Mouse (Mus musculus) retina, postnatal 7 days (tissue): Measurements from ENCODE around the gene Cyp2t4.

Source experiments
- DNase-seq: peaks from one replicate; pipeline ENCODE4 v3.0.0-alpha.2; 2012; ENCODE audit warnings: low read depth, low spot score

Cyp2t4 gene

GRCm38 (mm10) chr7:27160921-27161320, 7.4 kb downstream of the Cyp2t4 start:
- DNase-seq = no peak

GRCm38 (mm10) chr7:27161744-27162143, 8.2 kb downstream of the Cyp2t4 start:
- DNase-seq = no peak

- no peak for DNase-seq
Observed at GRCm38 (mm10) chr7:27162780-27163449, 9.4 kb downstream of the Cyp2t4 start.

GRCm38 (mm10) chr7:27163450-27163805, 9.9 kb downstream of the Cyp2t4 start:
- DNase-seq = no peak

GRCm38 (mm10) chr7:27164112-27164947, 10.8 kb downstream of the Cyp2t4 start:
- DNase-seq = no peak

- DNase-seq = no peak
Observed at GRCm38 (mm10) chr7:27165007-27165655, 11.6 kb downstream of the Cyp2t4 start.

- DNase-seq = no peak
Observed at GRCm38 (mm10) chr7:27165696-27166095, 12.2 kb downstream of the Cyp2t4 start.

GRCm38 (mm10) chr7:27166229-27166613, 12.7 kb downstream of the Cyp2t4 start:
- DNase-seq = peak; percentile 62

GRCm38 (mm10) chr7:27166614-27167474, 13.3 kb downstream of the Cyp2t4 start, which contains the start of gene Egln2:
Egln2 (minus strand) TSS chr7:27166802.
- peak; percentile 90 for DNase-seq

- DNase-seq = no peak
Observed at GRCm38 (mm10) chr7:27167475-27168094, 14.1 kb downstream of the Cyp2t4 start.

GRCm38 (mm10) chr7:27168371-27168770, 14.9 kb downstream of the Cyp2t4 start:
- no peak for DNase-seq

- DNase-seq = no peak
Observed at GRCm38 (mm10) chr7:27170981-27171380, 17.5 kb downstream of the Cyp2t4 start.

- no peak for DNase-seq
Observed at GRCm38 (mm10) chr7:27174496-27174895, 21.0 kb downstream of the Cyp2t4 start.

- no peak for DNase-seq
Observed at GRCm38 (mm10) chr7:27174896-27175295, 21.4 kb downstream of the Cyp2t4 start.

- no peak for DNase-seq
Observed at GRCm38 (mm10) chr7:27177942-27178323, 24.4 kb downstream of the Cyp2t4 start.

GRCm38 (mm10) chr7:27178324-27179216, 25.1 kb downstream of the Cyp2t4 start, which contains the start of gene Rab4b:
Rab4b (minus strand) TSS chr7:27178896.
- DNase-seq = peak; percentile 99

- DNase-seq = no peak
Observed at GRCm38 (mm10) chr7:27179217-27179918, 25.9 kb downstream of the Cyp2t4 start.

- no peak for DNase-seq
Observed at GRCm38 (mm10) chr7:27180036-27180435, 26.5 kb downstream of the Cyp2t4 start.
